Mouse (Mus musculus) T-helper 1 cell (primary cell): Measurements from ENCODE around the gene Rdh9.

Experiments used
- in situ Hi-C: fragments of 300-600 bp; cut with MboI, MseI; formaldehyde crosslinking; loops from one replicate; pipeline ENCODE4 v1.15.1; 2025; ENCODE audit warnings: high pct_unique_total_duplicates

Gene Rdh9

GRCm38 (mm10) chr10:127840776-127841175 is 64.6 kb downstream of the Rdh9 start:
- in situ Hi-C loops, result no loop called here
